Mouse (Mus musculus) limb, embryonic 10.5 days (tissue): ENCODE measurements at regions not wholly inside any gene's neighbourhood (a gene's known extent, or its start where the extent isn't known, plus 50 kb on each side); places are given as distances from the start of the nearest gene placed in this dataset.
A peak's percentile ranks its signal among the peaks of the same experiment; 100 is the strongest.

Source experiments
- DNase-seq: peaks from one replicate; pipeline ENCODE4 v3.0.0-alpha.2; 2017; ENCODE audit warnings: low spot score
- H3K27ac ChIP-seq: fragments of 300-500 bp; sonication (generic); 2 replicates; pipeline ENCODE4 v1.5.1; 2016; ENCODE audit warnings: mild to moderate bottlenecking
- H3K27me3 ChIP-seq: fragments of 300-500 bp; sonication (generic); 2 replicates; pipeline ENCODE4 v1.6.1; 2016; ENCODE audit warnings: low read depth, mild to moderate bottlenecking; ENCODE audit not compliant: poor library complexity, severe bottlenecking
- H3K36me3 ChIP-seq: fragments of 300-500 bp; sonication (generic); 2 replicates; pipeline ENCODE4 v1.6.1; 2016; ENCODE audit warnings: mild to moderate bottlenecking, moderate library complexity
- H3K4me1 ChIP-seq: fragments of 300-500 bp; sonication (generic); 2 replicates; pipeline ENCODE4 v1.6.1; 2016
- H3K4me3 ChIP-seq: fragments of 300-500 bp; sonication (generic); 2 replicates; pipeline ENCODE4 v1.5.1; 2016; ENCODE audit warnings: mild to moderate bottlenecking, moderate library complexity
- H3K9me3 ChIP-seq: fragments of 300-500 bp; sonication (generic); replicated peaks from 2 replicates; pipeline ENCODE4 v1.6.1; 2016; ENCODE audit warnings: mild to moderate bottlenecking
- WGBS: fragments of 180-500 bp; shearing (Covaris S2); methylation state at CpG from one replicate; pipeline ENCODE4 v1.1.7; 2016; 5-methylcytosine and 5-hydroxymethylcytosine counted together

DNA sequence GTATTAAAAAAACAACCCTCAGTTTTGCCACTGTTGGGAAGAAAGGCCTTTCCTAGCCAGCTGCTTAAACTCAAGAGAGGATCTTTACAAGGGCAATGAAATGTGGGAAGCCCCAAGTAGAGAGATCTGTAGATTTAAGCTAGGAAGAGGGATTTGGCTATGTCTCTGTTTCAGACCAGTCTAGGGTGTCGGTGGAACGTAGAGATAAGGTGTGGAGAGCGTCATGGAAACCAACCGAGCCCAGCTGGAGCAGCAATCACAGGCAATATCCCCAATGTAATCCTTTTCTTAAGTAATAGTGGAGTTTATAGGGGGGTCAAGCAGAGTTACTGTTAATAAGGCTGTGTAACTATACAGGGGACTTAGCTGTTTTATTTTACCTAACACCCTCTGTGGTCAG lies 204.6 kb upstream of the Mme start:
- H3K9me3 ChIP-seq, result no peaks in the 10 kb centered on the region
- H3K36me3 ChIP-seq, result no peaks in the 10 kb centered on the region
- H3K27ac ChIP-seq, result no peak overlapping the region
- no peaks in the 10 kb centered on the region for H3K4me1 ChIP-seq
- no peak for DNase-seq
- no peak overlapping the region for H3K4me3 ChIP-seq
- WGBS, result 70% methylated on average over 4 of the region's 4 CpGs
- no peaks in the 10 kb centered on the region for H3K27me3 ChIP-seq

DNA sequence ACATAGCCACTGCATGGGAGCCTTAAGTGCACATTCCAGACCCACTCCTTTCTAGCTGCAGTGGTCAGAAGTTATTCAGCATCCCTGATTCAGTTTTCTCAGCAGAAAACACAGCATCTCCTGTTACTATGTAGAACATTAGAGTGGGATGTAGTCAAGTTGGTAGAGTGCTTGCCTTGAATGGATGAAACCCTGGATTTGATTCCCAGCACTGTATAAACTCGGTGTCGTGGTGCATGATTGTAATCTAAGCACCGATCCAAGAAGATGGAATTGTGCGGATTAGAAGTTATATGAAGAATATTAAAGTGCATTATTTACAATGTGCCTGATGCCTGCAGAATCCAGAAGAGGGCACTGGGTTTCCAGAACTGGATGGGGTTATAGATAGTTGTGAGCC lies 170.6 kb upstream of the Mme start:
- no peak overlapping the region for H3K4me3 ChIP-seq
- WGBS, result 94% methylated on average over 4 of the region's 4 CpGs
- H3K4me1 ChIP-seq, result no peaks in the 10 kb centered on the region
- no peaks in the 10 kb centered on the region for H3K9me3 ChIP-seq
- no peaks in the 10 kb centered on the region for H3K27me3 ChIP-seq
- no peak for DNase-seq
- no peaks in the 10 kb centered on the region for H3K36me3 ChIP-seq
- no peak overlapping the region for H3K27ac ChIP-seq

DNA sequence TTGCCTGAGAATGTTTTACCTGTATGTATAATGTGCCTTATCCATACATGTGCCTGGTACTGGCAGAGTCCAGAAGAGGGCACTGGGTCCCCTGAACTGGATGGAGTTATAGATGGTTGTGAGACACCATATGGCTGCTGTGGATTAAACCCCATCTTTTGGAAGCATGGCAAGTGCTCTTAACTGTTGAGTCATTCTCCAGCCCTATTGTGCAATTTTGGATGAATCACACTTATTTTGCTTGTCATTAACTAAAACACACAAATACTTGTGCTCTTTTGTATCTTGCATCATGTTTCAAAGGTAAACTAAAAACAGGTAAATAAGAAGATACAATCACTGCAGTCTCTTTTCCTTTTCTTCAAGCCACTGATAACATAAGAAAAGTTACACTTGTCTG lies 168.3 kb upstream of the Mme start:
- Histone ChIP-seq H3K27ac (no peak overlapping the region), H3K4me1 (no peaks in the 10 kb centered on the region)
- no peak for DNase-seq

DNA sequence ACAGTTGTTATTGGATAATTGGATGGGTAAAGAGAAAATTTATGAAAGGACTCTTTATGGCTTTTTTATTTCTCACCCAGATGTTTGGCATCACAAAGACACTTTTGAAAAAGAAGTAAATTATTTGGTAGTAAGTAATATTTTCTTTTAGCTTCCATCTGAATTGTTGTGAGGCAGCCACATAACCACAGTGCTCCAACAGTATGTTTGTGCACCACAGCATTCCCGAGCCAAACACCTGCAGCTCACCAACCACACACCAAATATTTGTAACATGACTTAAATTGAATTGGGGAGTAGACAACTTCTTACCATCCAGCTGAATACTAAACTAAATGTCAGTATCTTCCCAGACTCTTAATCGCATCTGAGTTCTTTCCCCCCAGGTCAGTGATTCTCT lies 163.2 kb upstream of the Mme start:
- DNase-seq, result no peak
- H3K27me3 ChIP-seq, result no peaks in the 10 kb centered on the region
- H3K4me1 ChIP-seq, result no peaks in the 10 kb centered on the region
- H3K27ac ChIP-seq, result no peak overlapping the region
- no peaks in the 10 kb centered on the region for H3K9me3 ChIP-seq
- H3K4me3 ChIP-seq, result no peak overlapping the region
- no peaks in the 10 kb centered on the region for H3K36me3 ChIP-seq
- 93% methylated on average over 2 of the region's 2 CpGs for WGBS

More for the DNA sequence above, 168.3 kb upstream of the Mme start:
- Histone ChIP-seq H3K27me3 (no peaks in the 10 kb centered on the region), H3K36me3 (no peaks in the 10 kb centered on the region), H3K9me3 (no peaks in the 10 kb centered on the region), H3K4me3 (no peak overlapping the region)

DNA sequence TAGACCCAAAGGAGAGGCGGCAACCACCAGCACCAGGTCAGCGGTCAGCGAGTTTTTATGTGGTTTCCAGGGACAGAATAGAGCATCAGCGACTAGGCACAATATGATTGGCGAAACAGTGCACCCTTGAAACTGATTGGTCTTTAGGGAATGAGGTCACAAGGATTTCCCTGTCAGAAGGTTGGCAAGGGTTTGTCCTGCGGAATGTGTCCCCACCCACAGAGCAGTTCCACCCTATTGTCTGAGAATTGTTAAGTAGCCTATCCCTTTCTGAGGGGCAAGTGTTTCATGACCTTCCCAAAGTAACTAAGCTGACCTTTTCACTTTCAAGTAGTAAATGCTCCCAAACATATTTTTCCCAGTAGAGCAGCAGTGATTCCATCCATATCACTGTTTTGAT lies 159.2 kb upstream of the Mme start:
- no peaks in the 10 kb centered on the region for H3K27me3 ChIP-seq
- no peak for DNase-seq
- 95% methylated on average over 6 of the region's 6 CpGs for WGBS
- H3K4me3 ChIP-seq, result no peak overlapping the region
- no peaks in the 10 kb centered on the region for H3K9me3 ChIP-seq
- no peak overlapping the region for H3K27ac ChIP-seq
- peaks cover 12% of the 10 kb centered on the region for H3K4me1 ChIP-seq
- no peaks in the 10 kb centered on the region for H3K36me3 ChIP-seq

DNA sequence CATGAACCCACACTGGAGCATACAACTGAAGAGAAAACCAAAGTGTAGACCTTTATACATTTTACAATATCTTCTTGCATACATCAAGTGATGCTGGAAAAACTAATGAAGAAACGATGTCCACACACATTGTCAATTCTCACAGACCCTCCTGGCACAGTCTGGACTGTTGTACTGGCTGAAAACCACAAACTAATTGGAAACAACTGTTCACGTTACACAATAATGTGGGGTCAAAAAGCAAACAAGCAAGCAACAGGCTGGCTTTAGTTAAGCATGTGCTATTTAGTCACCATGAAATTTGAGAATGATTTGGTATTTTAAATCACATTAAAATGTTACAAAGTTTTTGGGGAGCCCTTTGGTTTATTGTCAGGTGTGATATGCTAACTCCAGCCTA lies 155.9 kb upstream of the Mme start:
- no peaks in the 10 kb centered on the region for H3K27me3 ChIP-seq
- H3K4me3 ChIP-seq, result no peak overlapping the region
- peaks cover 12% of the 10 kb centered on the region for H3K4me1 ChIP-seq
- WGBS, result 23% methylated on average over 2 of the region's 2 CpGs
- no peaks in the 10 kb centered on the region for H3K9me3 ChIP-seq
- H3K27ac ChIP-seq, result peak overlapping the region; percentile 76
- no peaks in the 10 kb centered on the region for H3K36me3 ChIP-seq
- no peak for DNase-seq

DNA sequence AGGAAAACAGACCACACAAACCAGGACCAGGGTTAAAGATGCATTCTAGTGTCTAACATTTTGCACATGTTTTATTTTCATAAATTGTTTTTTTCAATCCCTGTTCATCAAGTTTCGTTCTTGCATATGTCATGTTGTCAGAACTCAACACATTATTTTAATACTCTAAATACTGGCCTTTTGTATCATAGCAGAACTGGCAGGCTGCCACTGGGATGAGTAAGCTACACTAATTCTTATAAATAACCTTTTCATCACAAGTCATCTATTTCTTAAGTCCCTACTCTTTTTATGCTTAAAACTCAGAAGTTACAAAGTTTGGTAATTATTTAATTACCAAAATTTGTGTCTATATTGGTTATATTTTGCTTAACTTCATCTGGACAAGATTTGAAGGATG lies 148.4 kb upstream of the Mme start:
- Histone ChIP-seq H3K36me3 (no peaks in the 10 kb centered on the region), H3K4me3 (no peak overlapping the region), H3K27ac (no peak overlapping the region), H3K4me1 (no peaks in the 10 kb centered on the region), H3K9me3 (no peaks in the 10 kb centered on the region), H3K27me3 (no peaks in the 10 kb centered on the region)
- no peak for DNase-seq
- 85% methylated on average over 1 of the region's 1 CpGs for WGBS

DNA sequence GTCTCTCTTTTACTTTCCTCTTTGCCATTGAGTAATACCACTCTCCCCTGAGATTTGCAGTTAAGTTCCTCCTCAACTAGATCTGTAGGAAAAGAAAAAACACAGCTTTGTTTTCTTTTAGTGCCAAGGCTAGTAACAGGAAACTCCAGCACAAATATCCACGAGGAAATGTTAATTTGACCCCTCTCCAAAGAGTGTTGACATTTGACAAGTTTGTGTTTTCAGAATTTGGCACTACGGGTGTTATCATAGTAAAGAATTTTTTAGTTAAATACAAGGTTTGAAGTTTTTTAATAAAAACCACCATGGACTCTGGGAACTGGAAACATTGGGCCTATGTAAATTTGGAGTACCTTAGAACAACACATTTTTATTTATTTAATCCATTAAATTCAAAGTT lies 126.1 kb upstream of the Mme start:
- no peak overlapping the region for H3K27ac ChIP-seq
- 58% methylated on average over 2 of the region's 2 CpGs for WGBS
- no peaks in the 10 kb centered on the region for H3K9me3 ChIP-seq
- H3K4me1 ChIP-seq, result no peaks in the 10 kb centered on the region
- H3K27me3 ChIP-seq, result no peaks in the 10 kb centered on the region
- no peak for DNase-seq
- no peaks in the 10 kb centered on the region for H3K36me3 ChIP-seq
- no peak overlapping the region for H3K4me3 ChIP-seq

DNA sequence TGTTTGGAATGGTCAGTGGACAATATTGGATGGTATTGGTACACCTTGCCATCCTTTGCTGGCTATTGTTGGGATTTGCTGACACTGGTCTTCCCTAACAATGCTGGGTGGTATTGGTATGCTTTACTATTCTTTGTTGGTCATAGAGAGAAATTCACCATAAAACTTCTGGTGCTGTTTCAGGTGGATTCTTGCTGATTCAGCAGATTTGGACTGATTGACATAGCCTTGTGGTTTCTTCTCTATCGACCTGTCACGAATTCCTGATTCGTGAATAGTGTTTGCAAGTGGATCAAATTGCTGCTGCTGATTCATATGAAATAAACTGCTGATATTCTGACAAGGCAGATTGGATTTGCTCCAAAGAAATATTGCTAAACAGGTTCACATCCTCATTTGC lies 109.5 kb upstream of the Mme start:
- Histone ChIP-seq H3K36me3 (no peaks in the 10 kb centered on the region), H3K27ac (no peak overlapping the region), H3K4me3 (no peak overlapping the region), H3K4me1 (no peaks in the 10 kb centered on the region), H3K27me3 (no peaks in the 10 kb centered on the region), H3K9me3 (no peaks in the 10 kb centered on the region)
- WGBS, result 85% methylated on average over 3 of the region's 3 CpGs
- DNase-seq, result no peak

DNA sequence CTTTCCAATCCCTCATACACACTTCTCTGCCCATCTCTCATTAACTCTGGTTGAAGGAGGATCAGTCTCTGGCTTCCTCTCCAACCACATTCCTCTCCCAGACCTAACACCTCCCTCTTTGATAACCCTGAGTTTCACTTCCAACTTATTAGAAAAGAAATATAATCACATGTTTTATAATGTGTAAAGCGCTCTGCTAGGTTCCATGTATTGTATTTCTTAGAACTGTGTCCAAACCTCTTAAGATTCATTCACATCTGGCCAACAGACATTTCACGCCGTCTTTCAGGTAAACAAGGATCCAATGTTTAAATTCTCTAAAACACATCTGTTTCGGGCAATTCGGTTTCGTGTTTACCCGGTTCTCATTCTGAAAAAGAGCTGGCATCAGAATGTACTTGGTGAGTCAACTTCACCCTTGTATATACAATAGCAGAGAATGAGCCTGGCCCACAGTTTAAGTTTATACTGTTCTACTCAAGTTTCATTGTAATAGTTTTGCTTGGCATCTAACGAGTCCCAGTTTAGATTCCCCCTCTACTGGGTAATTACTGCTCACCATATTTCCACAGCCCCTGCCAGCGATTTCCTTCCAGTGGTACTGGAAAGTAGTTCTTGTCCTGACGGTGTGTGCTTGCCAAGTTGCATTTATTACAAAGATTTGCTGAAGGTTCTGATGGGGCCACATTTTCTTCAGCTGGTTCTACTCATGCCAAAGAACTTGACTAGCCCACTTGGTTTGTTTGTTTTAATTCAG lies 103.8 kb upstream of the Mme start:
- no peaks in the 10 kb centered on the region for H3K27me3 ChIP-seq
- no peak for DNase-seq
- H3K9me3 ChIP-seq, result no peaks in the 10 kb centered on the region
- 81% methylated on average over 10 of the region's 10 CpGs for WGBS
- H3K27ac ChIP-seq, result no peak overlapping the region
- no peaks in the 10 kb centered on the region for H3K36me3 ChIP-seq
- H3K4me1 ChIP-seq, result 0 out of 2 replicates have a peak, but pooled peaks cover 8% of the 10 kb centered on the region
- no peak overlapping the region for H3K4me3 ChIP-seq

DNA sequence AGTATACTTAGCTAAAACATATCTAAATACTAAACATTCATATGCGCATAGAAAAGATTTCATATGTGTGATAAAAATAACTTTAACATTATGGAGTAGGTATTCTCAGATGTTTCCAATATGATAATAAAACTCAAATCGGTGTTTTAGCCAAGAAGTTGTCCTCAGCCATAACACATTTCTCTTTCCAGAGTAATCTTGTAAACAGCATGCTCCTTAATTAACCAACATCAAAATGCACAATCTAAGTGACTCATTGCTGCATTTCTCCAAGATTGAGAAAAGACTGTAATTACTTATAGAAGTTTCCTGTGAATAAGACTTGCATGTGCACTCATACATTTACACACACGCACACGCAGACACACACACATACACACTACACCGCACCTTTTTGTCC lies 95.1 kb upstream of the Mme start:
- H3K9me3 ChIP-seq, result no peaks in the 10 kb centered on the region
- no peak overlapping the region for H3K4me3 ChIP-seq
- H3K27me3 ChIP-seq, result no peaks in the 10 kb centered on the region
- H3K4me1 ChIP-seq, result peaks cover 8% of the 10 kb centered on the region; the same call in 1 of the 2 replicates
- no peaks in the 10 kb centered on the region for H3K36me3 ChIP-seq
- no peak for DNase-seq
- WGBS, result 94% methylated on average over 5 of the region's 5 CpGs
- H3K27ac ChIP-seq, result no peak overlapping the region

DNA sequence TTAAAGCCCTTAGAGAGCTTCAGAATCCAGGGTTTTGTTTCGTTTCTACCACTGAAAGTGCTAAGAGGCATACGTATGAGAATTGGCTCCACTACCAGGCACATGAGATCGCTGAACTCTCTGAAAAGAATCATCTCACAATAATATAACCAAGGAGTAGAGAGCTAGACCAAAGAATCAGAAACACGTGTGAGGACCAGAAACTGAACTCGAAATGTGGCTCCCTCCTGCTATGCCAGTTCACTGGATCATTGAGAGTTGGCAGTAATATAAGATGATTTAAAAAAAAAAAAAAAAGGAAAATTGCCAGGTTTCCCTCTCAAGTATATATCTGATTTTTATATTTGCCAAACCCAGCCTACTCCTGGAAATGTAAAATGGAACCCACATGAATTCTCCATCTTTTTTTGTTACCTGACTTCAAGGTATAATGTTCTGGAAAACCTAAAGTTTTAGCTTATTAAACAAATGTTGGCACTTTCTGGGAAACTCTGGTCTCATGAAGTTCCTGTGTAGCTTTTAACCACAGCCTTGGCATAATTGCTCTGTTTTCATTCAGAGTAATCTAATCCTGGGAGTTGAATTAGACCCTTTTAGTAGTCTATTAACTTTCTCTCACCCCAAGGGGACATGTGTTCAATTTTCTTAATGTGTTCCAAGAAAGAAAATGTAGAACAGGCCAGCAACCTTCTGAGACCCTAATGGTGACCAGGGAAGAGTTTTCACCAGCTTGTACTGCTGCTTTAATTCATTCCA lies 58.7 kb upstream of the Mme start:
- H3K27ac ChIP-seq, result peak overlapping the region; percentile 47

DNA sequence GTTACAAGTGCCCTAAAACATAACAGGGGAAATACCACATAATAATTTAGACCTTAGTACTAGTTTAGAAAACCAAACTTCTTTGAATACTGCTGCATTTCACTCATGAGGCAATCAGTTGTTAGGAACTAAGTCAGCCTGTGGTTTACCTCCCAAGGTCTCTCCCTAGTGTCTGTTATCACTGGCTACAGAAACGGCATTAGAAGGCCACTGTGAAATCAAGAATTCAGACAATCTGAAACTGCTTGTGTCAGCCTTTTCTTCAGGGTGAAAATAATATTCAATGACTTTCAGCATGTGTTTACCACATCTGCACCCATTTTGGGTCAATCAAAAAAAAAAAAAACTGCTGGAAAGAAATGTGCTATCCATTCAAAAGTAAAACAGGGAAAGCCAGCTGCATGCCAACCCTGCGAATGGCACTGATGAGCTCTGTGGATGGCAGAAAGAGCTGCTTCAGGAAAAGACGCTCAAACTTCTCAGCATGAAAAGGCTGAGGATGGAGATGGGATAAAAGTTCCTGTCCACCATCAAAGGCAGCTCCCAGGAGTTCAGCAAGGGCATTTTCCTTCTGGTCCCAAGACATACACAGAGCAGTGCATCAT lies 53.4 kb upstream of the Mme start:
- H3K36me3 ChIP-seq, result no peaks in the 10 kb centered on the region
- H3K27ac ChIP-seq, result no peak overlapping the region
- H3K4me1 ChIP-seq, result peaks cover 15% of the 10 kb centered on the region
- DNase-seq, result no peak
- no peaks in the 10 kb centered on the region for H3K9me3 ChIP-seq
- H3K4me3 ChIP-seq, result no peak overlapping the region
- WGBS, result 85% methylated on average over 3 of the region's 3 CpGs
- H3K27me3 ChIP-seq, result no peaks in the 10 kb centered on the region

More for the DNA sequence above, 58.7 kb upstream of the Mme start:
- Histone ChIP-seq H3K36me3 (no peaks in the 10 kb centered on the region), H3K9me3 (no peaks in the 10 kb centered on the region), H3K27me3 (no peaks in the 10 kb centered on the region), H3K4me1 (peaks cover 14% of the 10 kb centered on the region), H3K4me3 (no peak overlapping the region)
- no peak for DNase-seq
- WGBS, result 60% methylated on average over 5 of the region's 5 CpGs
